Mouse (Mus musculus): ENCODE data around the gene Nectin2.

Gene Nectin2

DNA sequence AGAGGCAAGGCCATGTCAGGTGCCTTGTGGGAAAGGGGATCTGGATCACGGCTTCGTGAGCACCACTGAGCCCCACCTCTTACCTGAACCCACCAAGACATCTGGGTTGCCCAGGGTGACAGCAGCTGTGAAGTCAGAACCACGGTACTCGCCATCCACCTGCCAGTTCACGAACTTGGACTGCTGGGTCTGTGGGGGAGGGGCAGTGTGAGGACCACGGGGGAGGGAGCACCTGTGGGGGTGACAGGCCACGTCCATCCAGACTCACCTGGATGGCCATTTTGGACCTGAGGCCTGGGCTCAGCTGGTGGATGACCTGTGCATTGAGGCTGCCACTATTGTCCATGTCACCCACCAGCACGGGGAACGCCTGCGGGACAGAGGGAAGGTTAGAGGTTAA is 39.6 kb downstream of the Nectin2 start:
- no peak for DNase-seq (ENCODE audit: low spot score)

DNA sequence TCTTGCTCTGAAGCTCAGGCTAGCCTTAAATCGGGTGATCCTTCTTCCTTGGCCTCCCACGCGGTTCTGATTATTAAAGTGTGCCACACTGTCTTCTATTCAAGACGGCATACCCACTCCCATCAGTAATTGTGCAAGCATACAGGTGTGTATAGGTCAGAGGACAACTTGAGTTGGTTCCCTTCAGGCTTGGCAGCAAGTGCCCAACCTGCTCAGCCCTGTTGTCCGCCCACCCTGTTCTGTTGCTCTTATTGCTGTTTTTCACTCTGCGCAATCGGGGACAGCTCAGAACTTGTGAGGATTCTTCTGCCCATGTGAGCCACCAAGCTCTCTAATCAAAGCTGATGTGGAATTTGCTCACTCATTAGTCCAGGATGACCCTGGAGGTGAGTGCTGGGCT is 45.0 kb downstream of the Nectin2 start:
- DNase-seq (ENCODE audit: low spot score), result no peak

DNA sequence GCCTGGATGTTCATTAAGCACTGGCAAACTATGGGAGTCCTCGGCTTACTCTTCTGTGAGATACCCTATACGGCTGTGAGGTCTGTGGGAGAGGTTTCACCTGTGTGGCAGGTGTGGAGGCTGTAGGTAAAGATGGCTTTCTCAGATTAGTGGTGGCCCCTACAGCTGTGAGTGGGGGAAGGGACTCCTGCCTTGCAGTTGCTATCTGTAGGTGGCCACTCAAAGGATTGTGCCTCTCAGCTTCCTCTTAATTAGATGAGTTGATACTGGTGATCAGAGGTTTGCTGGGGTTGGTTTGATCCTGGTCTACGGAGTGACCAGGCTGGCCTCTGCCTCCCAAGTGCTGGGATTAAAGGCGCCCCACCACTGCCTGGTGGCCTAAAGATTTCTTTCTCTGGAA is 45.8 kb downstream of the Nectin2 start:
- DNase-seq (ENCODE audit: low spot score), result no peak

DNA sequence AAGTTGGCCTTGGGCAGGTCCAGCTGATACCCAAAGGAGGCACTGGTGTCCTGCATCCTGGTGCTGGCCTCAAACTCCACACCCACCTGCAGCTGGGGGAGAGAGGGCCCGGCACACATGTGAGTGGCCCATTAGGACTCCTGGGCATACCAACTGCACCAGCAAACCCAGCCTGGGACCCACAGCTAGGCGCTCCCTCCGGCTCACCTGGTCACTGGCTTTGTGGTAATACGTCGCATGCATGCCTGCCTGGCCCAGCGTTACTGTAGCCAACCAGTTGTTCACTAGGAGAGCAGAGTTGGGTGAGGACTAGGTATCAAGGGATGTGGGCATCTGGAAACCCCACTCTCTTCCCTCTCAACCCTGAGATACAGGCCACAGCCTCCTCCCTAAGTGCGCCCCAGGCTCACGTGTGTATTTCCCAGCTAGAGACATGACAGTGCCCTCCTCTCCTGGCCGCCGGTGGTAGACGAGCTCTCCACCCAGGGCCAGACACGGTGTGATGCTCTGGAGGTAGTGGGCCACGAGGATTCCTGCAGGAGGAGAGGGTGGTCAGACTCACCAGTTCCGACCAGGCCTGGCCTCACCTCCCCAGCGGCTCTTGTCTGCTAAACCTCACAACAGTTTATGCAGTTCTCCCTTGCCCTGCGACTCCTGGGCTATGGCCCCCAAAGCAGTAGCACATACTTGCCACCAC is 47.3 kb downstream of the Nectin2 start:
- DNase-seq (ENCODE audit: low spot score), result no peak

DNA sequence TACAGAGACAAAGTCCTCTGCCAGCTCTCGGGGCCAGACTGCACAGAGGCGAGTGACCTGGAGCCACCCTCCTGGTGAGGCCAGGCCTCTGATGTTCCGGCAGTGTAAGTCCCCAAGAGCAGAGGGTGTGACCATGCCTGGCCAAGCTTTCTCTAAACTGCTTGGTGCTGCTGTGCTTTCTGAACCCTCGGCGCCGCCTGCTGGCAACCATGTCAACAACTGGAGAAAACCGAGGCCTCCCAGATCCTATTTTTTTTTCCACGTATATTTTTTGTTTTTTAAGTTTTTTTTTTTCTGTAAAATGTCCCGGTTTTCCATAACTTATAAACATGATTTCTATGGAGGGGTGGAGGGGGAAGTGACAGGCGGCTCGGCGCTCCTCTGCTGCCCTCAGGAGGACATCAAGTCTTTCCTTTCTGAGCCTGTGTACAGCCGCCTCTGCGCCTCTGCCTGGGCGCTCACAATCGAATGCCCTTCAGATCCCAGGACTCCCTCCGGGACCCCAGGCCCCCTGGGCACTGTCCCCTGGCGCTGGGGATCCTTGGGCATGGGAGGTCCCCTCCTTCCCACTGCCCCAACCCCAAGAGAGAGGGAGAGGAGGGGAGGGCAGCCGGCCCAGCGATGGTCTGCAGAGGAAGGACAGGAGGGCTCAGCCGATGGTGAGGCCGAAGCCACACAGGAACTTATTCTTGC is 49.1 kb downstream of the Nectin2 start:
- DNase-seq (ENCODE audit: low spot score), result peak; percentile 84

DNA sequence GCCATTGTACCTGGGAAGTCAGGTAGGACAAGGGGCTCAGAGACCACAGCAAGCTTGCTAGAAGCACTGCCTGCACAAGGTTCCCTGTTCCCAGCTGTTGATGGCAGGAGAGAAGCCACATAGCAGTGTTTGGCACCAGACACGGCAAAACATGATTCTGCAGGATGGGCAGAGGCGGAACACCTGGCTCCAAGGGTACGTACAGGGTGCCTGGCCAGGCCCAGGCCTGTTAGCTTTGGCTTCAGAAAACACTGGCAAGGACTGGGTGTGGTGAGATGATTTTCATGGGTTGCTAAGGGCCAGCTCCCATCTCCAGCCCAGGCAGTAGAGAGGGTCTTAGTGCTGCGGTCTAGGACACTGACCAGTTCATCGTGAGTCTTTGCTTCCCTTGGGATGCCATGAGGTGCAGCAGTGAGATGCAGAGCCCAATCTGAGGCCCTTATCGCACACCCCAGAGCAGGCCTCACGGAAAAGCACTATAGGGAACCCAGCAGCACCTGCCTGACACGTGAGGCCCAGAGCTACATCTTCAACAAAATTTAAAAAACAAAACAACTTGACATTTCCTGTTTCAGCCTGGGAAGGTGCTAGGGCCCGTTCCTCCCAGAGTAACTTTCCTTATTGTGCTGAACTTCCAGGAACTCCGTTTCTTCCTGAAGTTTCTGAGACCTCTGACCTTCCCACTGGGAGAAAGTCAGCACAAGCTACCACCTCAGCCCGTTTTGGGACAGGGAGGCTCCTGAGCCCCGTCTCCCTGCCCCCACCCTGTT is 49.8 kb downstream of the Nectin2 start:
- DNase-seq (ENCODE audit: low spot score), result no peak

DNA sequence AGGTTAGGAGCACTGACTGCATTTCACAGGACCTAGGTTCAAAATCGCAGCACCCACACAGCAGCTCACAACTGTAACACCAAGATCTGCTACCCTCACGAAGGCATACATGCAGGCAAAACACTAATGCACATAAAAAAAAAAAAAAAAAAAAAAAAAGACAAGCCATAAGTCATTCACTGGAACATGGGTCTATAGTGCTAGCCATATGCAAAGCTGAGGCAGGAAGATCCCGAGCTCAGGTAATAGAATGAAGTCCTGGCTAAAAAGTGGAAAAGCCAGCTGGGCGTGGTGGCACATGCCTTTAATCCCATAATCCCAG is 50.5 kb downstream of the Nectin2 start:
- DNase-seq (ENCODE audit: low spot score), result no peak

DNA sequence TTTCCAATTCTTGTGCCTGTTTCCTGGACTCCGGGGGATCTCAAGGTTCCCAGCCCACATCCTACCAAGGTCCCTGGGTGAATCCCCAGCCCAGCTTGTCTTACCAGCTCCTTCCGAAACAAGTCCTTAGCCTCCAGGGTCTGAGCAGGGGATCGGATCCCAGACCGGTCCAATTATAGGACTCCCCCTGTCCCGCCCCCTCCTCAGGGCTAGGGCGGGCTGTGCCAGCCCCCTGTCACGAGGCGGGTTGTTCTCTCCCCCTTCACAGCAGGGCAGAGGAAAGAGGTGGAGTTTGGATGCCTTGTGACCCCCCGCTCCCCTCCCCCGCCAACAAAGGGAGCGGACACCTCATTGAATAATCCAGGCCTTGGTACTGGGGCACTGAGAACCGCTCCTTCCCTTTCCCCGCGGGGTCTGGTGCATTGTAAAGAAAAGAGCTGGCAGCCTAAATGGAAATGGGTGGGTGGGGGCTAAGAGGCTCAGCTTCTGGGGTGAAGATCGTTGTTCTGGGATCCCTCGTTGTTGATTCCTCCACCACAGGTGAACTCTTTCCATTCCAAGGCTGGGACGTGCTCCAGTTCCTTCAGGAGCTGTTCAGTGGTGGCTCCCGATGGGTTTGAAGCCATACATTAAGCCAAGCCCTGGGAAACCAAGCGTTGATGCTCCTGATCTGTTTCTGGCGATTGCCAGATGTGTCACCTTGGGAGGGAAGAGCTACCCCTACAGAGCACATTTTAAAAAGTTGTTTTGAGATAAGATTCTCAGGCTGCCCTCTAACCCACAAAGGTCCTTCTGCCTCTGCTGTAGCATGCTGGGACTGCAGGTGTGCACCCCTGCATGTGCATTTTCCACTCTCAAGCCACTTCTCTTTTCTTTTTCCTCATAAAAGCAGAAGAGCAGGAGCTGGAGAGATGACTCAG is 51.1 kb downstream of the Nectin2 start, which contains the start of gene Apoe:
TSS of gene Apoe (minus strand) at position 282 of the 920 bp plus-strand sequence.
- peak; percentile 78 for DNase-seq (ENCODE audit: low spot score)

DNA sequence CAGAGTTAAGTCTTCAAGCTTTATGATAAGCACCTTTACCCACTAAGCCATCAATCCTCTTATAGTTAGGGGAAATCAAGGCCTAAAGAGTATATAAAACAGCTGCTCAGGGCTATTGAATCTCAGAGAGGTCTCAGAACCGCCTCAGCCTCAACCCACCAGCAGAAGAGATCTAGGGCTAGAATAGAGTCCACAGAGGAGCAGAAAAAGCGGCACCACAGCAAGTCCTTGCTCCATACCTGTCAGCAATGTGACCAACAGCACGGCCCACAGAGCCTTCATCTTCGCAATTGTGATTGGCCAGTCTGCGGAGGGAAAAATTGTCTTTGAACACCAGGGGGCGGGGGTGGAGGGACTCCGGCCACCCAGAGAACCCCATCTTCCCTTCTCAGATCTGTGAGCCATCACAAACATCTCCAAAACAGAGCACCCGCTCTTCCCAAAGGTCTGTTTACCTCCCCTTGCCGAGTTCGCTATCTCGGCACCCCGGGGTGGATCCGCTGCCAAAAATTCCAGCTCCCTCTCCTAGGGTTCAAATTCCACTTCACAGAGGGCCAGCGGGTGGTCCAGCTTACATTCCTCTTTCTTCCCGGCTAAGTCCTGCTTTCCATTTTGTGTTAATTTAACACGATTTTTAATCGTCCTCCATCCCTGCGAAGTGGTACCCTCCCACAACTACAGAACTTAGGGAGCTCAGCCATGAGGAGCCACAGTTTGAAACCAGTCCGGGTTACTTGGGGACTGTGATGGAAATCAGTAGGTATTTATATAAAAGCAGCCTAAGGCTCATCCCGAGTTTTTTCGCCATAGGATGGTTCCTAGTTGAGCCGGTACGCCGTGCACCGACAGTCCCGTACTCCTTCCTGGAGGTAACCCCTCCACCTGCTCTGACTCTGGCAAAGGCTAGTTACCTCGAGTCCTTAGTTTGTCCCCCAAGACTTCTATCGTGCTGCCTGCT is 52.1 kb downstream of the Nectin2 start:
- no peak for DNase-seq (ENCODE audit: low spot score)

DNA sequence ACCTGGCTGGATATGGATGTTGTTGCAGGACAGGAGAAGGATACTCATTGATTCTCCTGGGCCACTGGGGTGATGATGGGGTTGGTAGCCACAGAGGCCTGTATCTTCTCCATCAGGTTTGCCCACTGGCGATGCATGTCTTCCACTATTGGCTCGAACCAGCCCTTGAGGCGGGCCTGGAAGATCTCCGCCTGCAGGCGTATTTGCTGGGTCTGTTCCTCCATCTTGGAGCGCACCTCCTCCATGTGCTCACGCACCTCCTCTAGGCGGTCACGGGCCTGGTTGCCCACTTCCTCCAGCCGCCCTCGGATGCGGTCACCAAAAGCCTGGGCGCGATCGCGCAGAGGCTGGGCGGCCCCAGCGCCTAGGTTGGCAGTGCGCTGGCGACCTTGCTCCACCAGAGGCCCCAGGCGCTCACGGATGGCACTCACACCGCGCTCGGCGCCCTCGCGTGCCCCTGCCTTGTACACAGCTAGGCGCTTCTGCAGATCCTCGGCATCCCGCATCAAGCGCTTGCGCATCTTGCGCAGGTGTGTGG is 53.9 kb downstream of the Nectin2 start:
- no peak for DNase-seq (ENCODE audit: low spot score)

DNA sequence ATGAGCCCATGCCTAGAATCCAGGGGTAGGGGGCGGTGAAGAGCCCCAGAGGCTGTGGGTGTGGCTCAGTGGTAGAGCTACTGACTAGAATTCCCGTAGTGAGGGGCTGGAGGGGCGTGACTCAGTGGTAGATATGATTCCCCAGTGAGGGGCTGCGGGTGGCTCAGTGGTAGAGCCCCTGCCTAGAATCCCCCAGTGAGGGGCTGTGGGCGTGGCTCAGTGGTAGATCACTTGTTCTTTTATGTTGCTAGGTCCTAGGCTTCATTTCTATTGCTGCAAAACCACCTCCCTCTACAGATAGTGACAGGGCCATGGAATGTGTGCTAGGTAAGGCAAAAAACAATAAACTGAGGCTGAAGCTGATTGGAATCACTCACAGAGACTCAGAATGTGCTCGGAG is 54.4 kb downstream of the Nectin2 start:
- DNase-seq (ENCODE audit: low spot score), result no peak

DNA sequence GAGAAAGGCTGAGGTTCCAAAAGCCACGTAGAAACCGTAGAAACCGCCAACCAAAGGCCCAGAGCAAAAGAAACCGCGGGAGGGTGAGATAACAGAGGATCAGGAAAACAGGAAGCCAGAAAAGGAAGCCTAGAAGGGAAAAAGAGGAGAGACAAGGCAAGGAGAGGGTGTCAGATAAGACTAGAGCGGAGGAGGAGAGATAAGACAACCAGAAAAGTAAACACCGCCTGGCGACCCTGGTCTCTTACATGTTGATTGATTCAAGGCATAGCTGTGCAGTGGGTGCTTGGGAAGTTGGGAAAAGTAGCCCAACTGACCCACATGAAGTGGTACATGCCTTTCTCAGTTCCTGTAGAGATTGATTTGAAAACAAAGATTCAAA is 55.1 kb downstream of the Nectin2 start:
- DNase-seq (ENCODE audit: low spot score), result no peak

DNA sequence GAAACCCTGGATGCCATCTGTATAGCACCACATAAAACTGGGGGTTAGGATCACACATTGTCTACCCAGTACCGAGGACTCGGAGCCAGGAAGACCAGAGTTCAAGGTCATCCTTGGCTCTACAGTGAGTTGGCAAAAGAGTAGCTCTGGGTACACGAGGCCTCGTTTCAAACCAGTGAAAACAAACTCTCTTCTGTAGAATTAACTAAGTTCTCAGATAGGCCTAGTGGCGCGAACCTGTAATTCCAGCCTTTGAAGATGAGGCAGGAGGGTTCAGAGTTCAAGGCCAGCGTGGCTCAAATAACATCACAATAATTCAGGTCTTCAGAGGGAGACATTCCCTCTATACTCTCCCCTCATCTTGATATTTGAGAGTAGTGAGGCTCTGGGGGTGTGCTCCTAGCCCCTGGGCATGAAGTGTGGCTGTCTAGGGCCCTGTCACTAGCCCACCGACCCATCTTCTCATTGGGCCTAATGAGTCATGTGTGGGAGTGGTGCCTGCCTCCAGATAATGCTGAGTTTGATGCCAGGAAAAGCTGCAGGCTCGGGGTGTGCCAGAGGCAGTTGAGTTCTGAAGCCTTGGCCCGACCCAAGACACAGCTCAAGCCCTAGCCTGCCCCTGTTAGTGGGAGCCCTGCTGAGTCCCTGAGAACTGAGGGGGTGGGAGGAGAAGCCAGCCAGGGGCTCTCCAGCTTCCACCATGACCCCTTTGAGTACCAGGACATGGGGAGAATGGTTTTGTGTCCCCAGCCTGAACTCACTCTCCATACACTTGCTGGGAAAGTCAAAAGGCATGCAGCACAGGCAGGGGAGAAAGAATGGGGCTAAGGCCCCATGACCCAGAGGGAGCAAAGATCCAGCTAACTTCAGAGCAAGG is 55.7 kb downstream of the Nectin2 start:
- no peak for DNase-seq (ENCODE audit: low spot score)

DNA sequence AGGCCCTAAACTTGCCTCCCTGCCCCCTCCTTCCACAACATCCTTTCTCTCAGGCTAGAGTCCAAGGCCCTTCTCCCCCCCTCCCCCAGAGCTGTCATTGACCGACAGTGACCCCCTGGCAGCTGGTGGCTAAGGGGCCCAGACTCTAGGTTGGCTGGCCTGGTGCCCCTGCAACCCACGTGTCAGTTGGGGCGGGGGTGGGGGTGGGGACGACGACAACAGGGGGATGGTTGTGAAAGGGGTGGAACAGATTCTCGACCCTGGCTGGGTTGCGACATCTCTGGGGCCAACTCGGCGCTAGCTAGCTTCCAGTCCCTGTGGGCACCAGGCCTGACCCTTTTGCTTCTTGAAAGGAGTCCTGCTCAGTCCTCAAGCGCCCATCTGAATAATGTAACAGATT is 56.9 kb downstream of the Nectin2 start:
- DNase-seq (ENCODE audit: low spot score), result peak; percentile 71

DNA sequence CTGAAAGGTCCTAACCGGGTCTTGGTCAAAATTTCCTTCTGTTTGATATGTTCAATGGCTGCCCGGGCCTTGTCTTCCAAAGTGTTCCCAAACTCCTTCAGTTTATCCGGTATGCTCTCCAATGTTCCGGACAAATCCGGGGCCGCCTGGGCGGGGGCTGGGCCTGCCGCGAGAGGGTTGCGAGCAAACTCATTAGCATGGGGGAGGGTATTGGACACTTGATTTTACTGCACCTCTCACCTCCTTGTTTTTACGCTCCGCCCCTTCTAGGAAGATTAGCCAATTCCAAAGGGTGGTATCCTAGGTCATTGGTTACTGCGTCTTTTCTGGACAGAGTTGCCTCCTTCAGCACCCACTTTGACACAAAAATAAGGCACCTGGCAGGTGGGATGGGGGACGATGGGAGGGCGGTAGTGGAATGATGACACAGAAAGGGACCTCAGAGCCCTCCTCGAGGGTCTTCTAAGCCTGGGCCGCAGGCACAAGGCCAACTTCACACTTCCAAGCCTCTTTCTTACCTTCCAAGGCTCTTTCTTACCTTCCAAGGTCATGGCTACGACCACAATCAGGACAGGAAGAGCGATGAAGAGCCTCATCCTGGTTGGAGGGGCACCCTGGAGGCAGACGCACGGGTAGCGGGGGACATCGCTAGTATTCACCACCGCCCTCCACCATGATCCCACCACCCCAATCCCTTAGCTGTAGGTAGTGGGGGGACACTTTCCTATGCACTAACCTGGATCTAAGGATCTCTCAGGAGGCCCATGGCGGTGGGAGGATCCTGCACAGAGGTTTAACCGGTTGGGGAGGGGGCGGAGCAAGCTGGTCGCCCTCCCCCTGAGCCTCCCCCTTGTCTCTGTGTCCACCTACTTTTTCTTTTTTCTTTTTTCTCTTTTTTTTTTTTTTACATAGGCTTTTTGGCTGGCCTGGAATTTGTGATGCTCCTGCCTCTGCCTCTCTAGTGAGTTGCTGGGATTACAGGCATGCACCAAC is 58.1 kb downstream of the Nectin2 start, which contains the start of gene Apoc1:
TSS of gene Apoc1 (minus strand) at position 788 of the 993 bp plus-strand sequence.
- no peak for DNase-seq (ENCODE audit: low spot score)

DNA sequence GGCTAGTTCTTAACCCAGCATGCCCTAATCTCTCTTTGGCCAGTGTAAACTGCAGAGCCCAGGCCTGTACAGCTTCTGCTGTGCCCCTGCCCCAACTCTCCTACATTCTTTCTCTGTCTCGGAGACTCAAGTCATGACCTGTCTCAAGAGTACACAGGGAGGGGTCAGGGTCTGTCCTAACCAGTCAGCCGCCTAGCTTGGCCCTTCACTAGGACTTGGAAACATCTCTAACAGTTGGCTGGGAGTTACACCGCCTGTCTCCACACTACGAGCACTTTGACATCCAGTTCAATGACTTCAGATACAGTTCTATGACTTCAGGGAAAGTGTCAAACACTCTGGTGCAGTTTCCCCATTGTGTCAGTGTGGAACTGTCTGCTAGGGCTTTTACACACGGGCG is 58.8 kb downstream of the Nectin2 start:
- no peak for DNase-seq (ENCODE audit: low spot score)

DNA sequence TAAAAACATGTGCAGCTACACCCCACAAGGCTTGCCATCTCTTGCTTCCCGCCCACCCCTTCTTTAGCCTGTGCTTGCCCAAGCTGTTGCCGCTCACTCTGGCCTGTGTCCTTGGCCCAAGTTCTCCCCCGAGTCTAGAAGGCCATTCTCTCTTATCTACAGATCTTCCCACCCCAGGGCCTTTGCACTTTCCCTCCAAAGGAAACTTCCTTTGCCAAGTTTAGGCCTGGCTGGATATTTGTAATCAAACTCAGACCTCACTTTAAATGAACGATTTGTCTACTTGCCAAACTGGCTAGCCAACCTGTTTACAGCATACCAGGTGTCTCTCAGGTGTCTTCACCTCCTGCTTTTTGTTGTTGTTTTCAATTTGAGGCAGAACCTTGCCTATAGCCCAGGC is 59.4 kb downstream of the Nectin2 start:
- DNase-seq (ENCODE audit: low spot score), result no peak

DNA sequence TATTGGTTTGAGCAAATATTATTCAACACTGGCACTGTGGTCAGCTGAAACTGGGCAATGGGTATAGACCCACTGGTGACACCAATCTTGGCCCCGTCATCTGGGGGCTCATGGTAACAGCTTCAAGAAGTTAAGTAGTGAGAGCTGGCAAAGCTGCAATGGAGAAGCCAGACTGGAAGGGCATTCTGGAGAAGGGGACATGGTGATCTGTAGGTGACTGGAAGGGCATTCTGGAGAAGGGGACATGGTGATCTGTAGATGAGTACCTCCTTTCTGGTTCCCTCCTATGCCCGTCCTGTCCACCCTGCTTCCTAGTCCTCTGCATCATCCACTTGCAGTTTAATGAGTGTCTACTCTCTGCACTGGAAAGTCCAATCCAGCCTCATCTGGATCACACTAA is 61.7 kb downstream of the Nectin2 start:
- no peak for DNase-seq (ENCODE audit: low spot score)
